Mouse (Mus musculus) heart, embryonic 16.5 days (tissue): ENCODE results near the gene Lrsam1. TPM values are rescaled to one million over a fixed set of nuclear protein-coding genes. Genes with fewer than 3 reads are reported as not detected.
A peak's percentile ranks its signal among the peaks of the same experiment; 100 is the strongest.

Source experiments
- ATAC-seq: fragments of 200-750 bp; cut with Nextera tagmentation; replicated peaks from 2 replicates; pipeline ENCODE4 v1.8.0; 2017; ENCODE audit warnings: moderate number of reproducible peaks; ENCODE audit not compliant: insufficient read depth, low FRiP score; ENCODE audit errors: extremely low read depth
- H3K27ac ChIP-seq: fragments of 300-500 bp; sonication (generic); 2 replicates; pipeline ENCODE4 v1.5.1; 2014; ENCODE audit warnings: mild to moderate bottlenecking, low read length, control low read depth, moderate library complexity
- H3K27me3 ChIP-seq: fragments of 300-500 bp; sonication (generic); 2 replicates; pipeline ENCODE4 v1.6.1; 2014; ENCODE audit warnings: low read length, mixed read lengths; ENCODE audit not compliant: control insufficient read depth, insufficient read depth
- H3K36me3 ChIP-seq: fragments of 300-500 bp; sonication (generic); 2 replicates; pipeline ENCODE4 v1.6.1; 2014; ENCODE audit not compliant: control insufficient read depth, insufficient read depth
- H3K4me1 ChIP-seq: fragments of 300-500 bp; sonication (generic); 2 replicates; pipeline ENCODE4 v1.6.1; 2014; ENCODE audit warnings: low read length, mixed read lengths; ENCODE audit not compliant: control insufficient read depth, insufficient read depth
- H3K4me2 ChIP-seq: fragments of 300-500 bp; sonication (generic); 2 replicates; pipeline ENCODE4 v1.6.1; 2014; ENCODE audit warnings: low read depth, mild to moderate bottlenecking, control low read depth, low read length
- H3K4me3 ChIP-seq: fragments of 300-500 bp; sonication (generic); 2 replicates; pipeline ENCODE4 v1.5.1; 2014; ENCODE audit warnings: mild to moderate bottlenecking, control low read depth, low read length
- H3K9ac ChIP-seq: fragments of 300-500 bp; sonication (generic); 2 replicates; pipeline ENCODE4 v1.6.1; 2014; ENCODE audit warnings: low read length, control low read depth
- H3K9me3 ChIP-seq: fragments of 300-500 bp; sonication (generic); replicated peaks from 2 replicates; pipeline ENCODE4 v1.6.1; 2016; ENCODE audit warnings: low read length; ENCODE audit not compliant: control insufficient read depth
- WGBS: fragments of 180-500 bp; shearing (Covaris S2); extraction: QIAGEN DNeasy Blood & Tissue Kit; methylation state at CpG from one replicate; pipeline ENCODE4 v1.1.7; 2014; 5-methylcytosine and 5-hydroxymethylcytosine counted together
- polyA plus RNA-seq: library from polyadenylated mRNA; unstranded; fragments of >200 nt; fragmentation: Nextera tagmentation; extraction: Ambion mirVana; gene quantifications from 2 replicates; pipeline ENCODE4 v1.2.1, GENCODE M21; 2015

The Lrsam1 gene
- polyA plus RNA-seq, 1 experiment from 2014 or later: 8.8 TPM

DNA sequence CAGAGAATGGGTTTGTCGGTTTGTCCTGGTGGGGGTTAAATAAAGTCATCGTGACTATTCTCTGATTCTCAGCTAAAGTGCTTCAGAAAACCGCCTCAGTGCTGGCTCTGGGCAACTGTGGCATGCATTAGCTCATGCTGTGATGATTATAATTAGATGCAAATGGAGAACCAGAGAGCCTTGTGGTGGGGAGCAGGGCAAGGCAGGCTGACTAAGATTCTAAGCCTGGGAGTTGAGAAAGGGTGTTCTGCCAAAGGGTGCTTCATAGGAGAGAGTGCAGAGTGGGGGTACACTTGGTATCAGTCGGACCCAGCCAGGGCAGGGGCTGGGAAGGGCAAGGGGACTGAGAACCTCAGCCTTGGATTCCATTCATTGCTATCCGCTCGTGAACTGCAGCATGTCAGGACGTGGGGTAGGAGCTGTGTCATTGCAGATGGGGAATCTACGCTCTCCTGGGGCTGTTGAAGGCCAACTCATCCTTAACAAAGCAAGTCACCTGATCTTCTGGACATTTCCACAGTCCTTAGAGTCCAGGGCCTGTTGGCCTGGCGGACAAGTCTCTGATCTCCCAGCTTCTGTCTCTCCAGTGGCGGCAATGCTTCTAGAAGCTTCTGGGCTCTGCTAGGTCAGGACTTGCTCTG lies 64.8 kb downstream of the Lrsam1 start:
- Histone ChIP-seq H3K9ac (0 out of 2 replicates have a peak overlapping the region, but pooled peaks have one; percentile 26), H3K27me3 (no peaks in the 10 kb centered on the region), H3K4me3 (no peak overlapping the region), H3K4me2 (no peak overlapping the region), H3K27ac (peak overlapping the region; percentile 11; the same call in 1 of the 2 replicates), H3K4me1 (peaks cover 39% of the 10 kb centered on the region), H3K9me3 (no peaks in the 10 kb centered on the region), H3K36me3 (no peaks in the 10 kb centered on the region)
- ATAC-seq: no peak; the same call in 1 of the 2 replicates
- WGBS: 46% methylated on average over 10 of the region's 10 CpGs

DNA sequence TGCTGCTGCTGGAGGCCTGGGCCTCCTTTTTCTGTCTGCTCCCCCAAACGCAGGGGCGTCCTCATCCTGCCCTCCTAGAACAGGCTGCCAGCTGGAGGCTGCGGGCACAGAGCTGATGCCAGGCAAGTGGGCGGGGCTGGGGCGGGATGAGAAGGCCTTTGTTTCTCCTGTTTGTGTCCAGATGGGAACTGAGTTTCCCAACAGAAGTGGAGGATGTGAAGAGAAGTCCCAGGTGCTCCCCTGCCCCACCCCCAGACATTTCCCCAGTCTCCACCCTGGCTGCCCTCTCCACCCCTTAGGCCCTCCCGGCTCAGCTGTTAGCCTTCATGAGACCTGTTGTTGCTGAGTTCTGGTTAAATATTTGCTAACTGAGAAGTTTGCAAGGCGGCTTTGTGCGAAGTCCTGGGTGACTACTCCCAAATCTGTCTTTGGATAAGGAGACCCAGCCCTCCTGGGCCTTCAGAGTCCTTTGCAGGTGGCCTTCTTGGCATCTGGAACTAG lies 65.8 kb downstream of the Lrsam1 start:
- Histone ChIP-seq H3K4me3 (no peak overlapping the region), H3K4me2 (no peak overlapping the region), H3K27me3 (no peaks in the 10 kb centered on the region), H3K9ac (no peak overlapping the region), H3K4me1 (peaks cover 48% of the 10 kb centered on the region), H3K36me3 (no peaks in the 10 kb centered on the region), H3K9me3 (no peaks in the 10 kb centered on the region), H3K27ac (no peak overlapping the region)
- no peak for ATAC-seq
- WGBS: 62% methylated on average over 8 of the region's 8 CpGs

GRCm38 (mm10) chr2:32894097-32894496 lies 67.3 kb downstream of the Lrsam1 start:
- H3K9ac ChIP-seq: no peak overlapping the region
- H3K4me1 ChIP-seq: peaks cover 56% of the 10 kb centered on the region
- H3K36me3 ChIP-seq: no peaks in the 10 kb centered on the region
- H3K9me3 ChIP-seq: no peaks in the 10 kb centered on the region
- no peak overlapping the region for H3K27ac ChIP-seq
- H3K4me3 ChIP-seq: no peak overlapping the region
- H3K27me3 ChIP-seq: no peaks in the 10 kb centered on the region
- ATAC-seq: no peak
- 63% methylated on average over 2 of the region's 2 CpGs for WGBS
- H3K4me2 ChIP-seq: no peak overlapping the region

GRCm38 (mm10) chr2:32892490-32892889 lies 68.9 kb downstream of the Lrsam1 start:
- Histone ChIP-seq H3K9ac (no peak overlapping the region), H3K4me1 (peaks cover 65% of the 10 kb centered on the region)

DNA sequence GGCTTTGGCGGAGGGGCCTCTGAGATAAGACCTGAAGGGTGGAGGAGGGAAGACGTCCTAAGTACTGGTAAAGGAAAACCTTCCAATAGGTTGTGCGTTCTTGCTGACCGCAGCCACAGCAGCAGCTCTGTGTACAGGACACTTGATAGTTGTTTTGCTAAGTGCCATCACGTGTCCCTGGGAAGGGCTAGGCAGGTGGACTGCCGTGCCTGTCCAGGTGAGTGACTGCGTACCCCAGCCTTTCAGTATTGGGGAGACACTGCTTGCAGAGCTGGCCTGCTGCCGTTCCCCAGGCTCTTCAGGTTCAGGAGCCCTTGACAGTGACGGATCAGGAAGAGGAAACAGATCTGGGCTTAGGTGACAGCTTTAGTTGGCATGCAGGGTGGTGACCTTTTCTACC lies 70.1 kb downstream of the Lrsam1 start:
- H3K4me1 ChIP-seq: peaks cover 61% of the 10 kb centered on the region
- no peaks in the 10 kb centered on the region for H3K9me3 ChIP-seq
- H3K36me3 ChIP-seq: no peaks in the 10 kb centered on the region
- H3K27me3 ChIP-seq: no peaks in the 10 kb centered on the region
- 35% methylated on average over 9 of the region's 9 CpGs for WGBS
- H3K4me2 ChIP-seq: no peak overlapping the region
- H3K9ac ChIP-seq: peak overlapping the region; percentile 37
- H3K4me3 ChIP-seq: no peak overlapping the region
- no peak for ATAC-seq
- H3K27ac ChIP-seq: peak overlapping the region; percentile 45; the same call in 1 of the 2 replicates

More at GRCm38 (mm10) chr2:32892490-32892889, 68.9 kb downstream of the Lrsam1 start:
- Histone ChIP-seq H3K36me3 (no peaks in the 10 kb centered on the region), H3K27me3 (no peaks in the 10 kb centered on the region), H3K9me3 (no peaks in the 10 kb centered on the region), H3K4me3 (no peak overlapping the region), H3K4me2 (no peak overlapping the region), H3K27ac (no peak overlapping the region)
- WGBS: 71% methylated on average over 14 of the region's 14 CpGs
- ATAC-seq: no peak

- Histone ChIP-seq H3K9me3 (no peaks in the 10 kb centered on the region), H3K9ac (no peak overlapping the region), H3K4me1 (peaks cover 58% of the 10 kb centered on the region), H3K27ac (0 out of 2 replicates have a peak overlapping the region, but pooled peaks have one; percentile 14), H3K4me2 (no peak overlapping the region), H3K27me3 (no peaks in the 10 kb centered on the region), H3K36me3 (no peaks in the 10 kb centered on the region), H3K4me3 (no peak overlapping the region)
- ATAC-seq: no peak
- WGBS: 66% methylated on average over 3 of the region's 3 CpGs
These were observed 71.1 kb downstream of the Lrsam1 start for GRCm38 (mm10) chr2:32890280-32890679.

- H3K9me3 ChIP-seq: no peaks in the 10 kb centered on the region
- peak overlapping the region; percentile 71 for H3K9ac ChIP-seq
- peak overlapping the region; percentile 49; the same call in 1 of the 2 replicates for H3K4me2 ChIP-seq
- H3K27ac ChIP-seq: peak overlapping the region; percentile 94
- 16% methylated on average over 3 of the region's 3 CpGs for WGBS
- no peak overlapping the region for H3K4me3 ChIP-seq
- peaks cover 73% of the 10 kb centered on the region for H3K4me1 ChIP-seq
- H3K27me3 ChIP-seq: no peaks in the 10 kb centered on the region
- no peaks in the 10 kb centered on the region for H3K36me3 ChIP-seq
- ATAC-seq: peak; percentile 15
These were observed 72.9 kb downstream of the Lrsam1 start for GRCm38 (mm10) chr2:32888551-32888950.

- Histone ChIP-seq H3K9me3 (no peaks in the 10 kb centered on the region), H3K36me3 (no peaks in the 10 kb centered on the region), H3K4me3 (no peak overlapping the region), H3K9ac (peak overlapping the region; percentile 71), H3K4me2 (peak overlapping the region; percentile 49), H3K27ac (peak overlapping the region; percentile 94), H3K27me3 (no peaks in the 10 kb centered on the region), H3K4me1 (peaks cover 72% of the 10 kb centered on the region)
- 5% methylated on average over 9 of the region's 9 CpGs for WGBS
- ATAC-seq: no peak; the same call in none of the 2 replicates
These were observed 73.4 kb downstream of the Lrsam1 start for GRCm38 (mm10) chr2:32888029-32888428.

- Histone ChIP-seq H3K9me3 (no peaks in the 10 kb centered on the region), H3K9ac (peak overlapping the region; percentile 45), H3K4me2 (peak overlapping the region; percentile 8; the same call in 1 of the 2 replicates), H3K4me1 (peaks cover 81% of the 10 kb centered on the region), H3K27ac (peak overlapping the region; percentile 49), H3K27me3 (no peaks in the 10 kb centered on the region), H3K36me3 (no peaks in the 10 kb centered on the region), H3K4me3 (no peak overlapping the region)
- WGBS: 20% methylated on average over 7 of the region's 7 CpGs
- ATAC-seq: no peak
These were observed 76.7 kb downstream of the Lrsam1 start for GRCm38 (mm10) chr2:32884745-32885144.
